16 mouse cellular contexts compared by ENCODE assay signal in genomic region chr1:189684786-189685415, GRCm38 (mm10).
"Had no signal": no experiment of that assay in that cellular context is flagged by ENCODE, and none has a peak within 500 bp of the region (broad histone marks: within the 10 kb centered on the region; RNA-seq: fewer than 3 reads in every experiment).

No protein-coding gene starts in this region.

- H3K27ac ChIP-seq: neural tube, embryonic 12.5 days; neural tube, embryonic 13.5 days; neural tube, embryonic 15.5 days; stomach, embryonic 15.5 days; stomach, postnatal 0 days had no signal

- DNase-seq: retina, postnatal 1 day; right cerebral cortex, adult 18-20 months; right cerebral cortex, postnatal 25 days; right cerebral cortex, postnatal 4 days; spleen, adult 18-20 months; thymus, adult 18-20 months; thymus, adult 2 months; thymus, postnatal 14 days; thymus, postnatal 25 days; thymus, postnatal 36 days; thymus, postnatal 4 days had no signal

- H3K9me3 ChIP-seq: neural tube, embryonic 12.5 days; neural tube, embryonic 13.5 days; neural tube, embryonic 15.5 days; stomach, embryonic 15.5 days had no signal

- H3K9ac ChIP-seq: neural tube, embryonic 12.5 days; neural tube, embryonic 13.5 days; neural tube, embryonic 15.5 days; stomach, embryonic 15.5 days had no signal

- H3K36me3 ChIP-seq: neural tube, embryonic 15.5 days had no signal

- H3K27me3 ChIP-seq: neural tube, embryonic 12.5 days; neural tube, embryonic 13.5 days; neural tube, embryonic 15.5 days; stomach, embryonic 15.5 days had no signal

- H3K4me2 ChIP-seq: neural tube, embryonic 13.5 days; neural tube, embryonic 15.5 days; stomach, embryonic 15.5 days had no signal

- H3K4me3 ChIP-seq: neural tube, embryonic 12.5 days; neural tube, embryonic 13.5 days; neural tube, embryonic 15.5 days; stomach, embryonic 15.5 days had no signal
